Mouse (Mus musculus): ENCODE data around the gene Rhobtb1. TPM values are rescaled to one million over a fixed set of nuclear protein-coding genes. Genes with fewer than 3 reads are reported as not detected.

Gene Rhobtb1
- polyA plus RNA-seq, 1 experiment from 2014 or later, result 16.1 TPM

DNA sequence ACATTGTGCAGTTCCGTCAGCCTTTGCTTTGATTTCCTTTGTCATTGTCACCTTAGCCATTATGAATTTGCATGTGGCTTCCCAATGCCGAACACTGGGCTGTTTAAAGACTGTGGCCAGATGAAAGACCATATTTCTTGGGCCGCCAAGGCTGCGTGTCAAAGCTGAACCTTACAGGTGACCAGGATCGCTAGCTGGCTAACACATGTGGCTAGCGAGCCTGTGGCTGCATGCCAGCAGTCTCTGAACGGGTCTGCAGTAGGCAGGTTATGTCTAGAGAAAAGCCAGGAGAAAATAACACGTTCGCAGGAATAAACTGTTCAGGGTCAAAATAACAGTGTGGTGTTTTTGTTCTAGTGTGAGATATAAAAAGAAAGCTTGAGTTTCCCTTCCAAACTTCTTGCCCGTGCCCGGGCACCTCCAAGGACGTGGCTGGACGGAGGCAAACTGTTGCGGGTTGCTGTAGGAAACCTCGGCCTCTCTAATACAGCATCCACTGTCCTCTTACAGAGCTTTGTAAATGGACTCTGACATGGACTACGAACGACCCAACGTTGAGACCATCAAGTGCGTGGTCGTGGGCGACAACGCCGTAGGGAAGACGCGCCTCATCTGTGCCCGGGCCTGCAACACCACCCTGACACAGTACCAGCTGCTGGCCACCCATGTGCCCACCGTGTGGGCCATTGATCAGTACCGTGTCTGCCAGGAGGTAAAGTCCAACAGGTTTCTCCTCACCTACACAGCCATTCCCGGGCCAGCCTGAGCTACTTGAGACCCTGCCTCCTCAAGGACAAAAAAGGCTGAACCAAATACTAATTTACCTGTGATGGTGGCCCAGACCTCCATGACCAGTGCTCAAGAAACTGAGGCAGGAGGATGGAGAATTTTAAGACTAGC lies 97.3 kb downstream of the Rhobtb1 start:
- Histone ChIP-seq H3K4me1 (ENCODE audit: control insufficient read depth, insufficient read depth, low read length) (peaks cover 3% of the 10 kb centered on the region; the same call in 1 of the 2 replicates), H3K27ac (ENCODE audit: low read depth, low read length) (no peak overlapping the region), H3K27me3 (ENCODE audit: control insufficient read depth, insufficient read depth, low read length) (no peaks in the 10 kb centered on the region), H3K4me3 (ENCODE audit: low read depth, low read length) (no peak overlapping the region), H3K9ac (ENCODE audit: low read length) (no peak overlapping the region), H3K4me2 (ENCODE audit: low read depth) (no peak overlapping the region), H3K36me3 (ENCODE audit: control insufficient read depth, insufficient read depth, low read length) (no peaks in the 10 kb centered on the region), H3K9me3 (ENCODE audit: control insufficient read depth, low read length) (no peaks in the 10 kb centered on the region)
- ATAC-seq (ENCODE audit: insufficient read depth, low FRiP score, low TSS enrichment) (no peak), DNase-seq (ENCODE audit: low spot score) (no peak)
- WGBS, result 89% methylated on average over 29 of the region's 29 CpGs

- ATAC-seq (ENCODE audit: insufficient read depth, low FRiP score, low TSS enrichment), result no peak
Observed at GRCm38 (mm10) chr10:69251254-69251653, 100.0 kb downstream of the Rhobtb1 start.

DNA sequence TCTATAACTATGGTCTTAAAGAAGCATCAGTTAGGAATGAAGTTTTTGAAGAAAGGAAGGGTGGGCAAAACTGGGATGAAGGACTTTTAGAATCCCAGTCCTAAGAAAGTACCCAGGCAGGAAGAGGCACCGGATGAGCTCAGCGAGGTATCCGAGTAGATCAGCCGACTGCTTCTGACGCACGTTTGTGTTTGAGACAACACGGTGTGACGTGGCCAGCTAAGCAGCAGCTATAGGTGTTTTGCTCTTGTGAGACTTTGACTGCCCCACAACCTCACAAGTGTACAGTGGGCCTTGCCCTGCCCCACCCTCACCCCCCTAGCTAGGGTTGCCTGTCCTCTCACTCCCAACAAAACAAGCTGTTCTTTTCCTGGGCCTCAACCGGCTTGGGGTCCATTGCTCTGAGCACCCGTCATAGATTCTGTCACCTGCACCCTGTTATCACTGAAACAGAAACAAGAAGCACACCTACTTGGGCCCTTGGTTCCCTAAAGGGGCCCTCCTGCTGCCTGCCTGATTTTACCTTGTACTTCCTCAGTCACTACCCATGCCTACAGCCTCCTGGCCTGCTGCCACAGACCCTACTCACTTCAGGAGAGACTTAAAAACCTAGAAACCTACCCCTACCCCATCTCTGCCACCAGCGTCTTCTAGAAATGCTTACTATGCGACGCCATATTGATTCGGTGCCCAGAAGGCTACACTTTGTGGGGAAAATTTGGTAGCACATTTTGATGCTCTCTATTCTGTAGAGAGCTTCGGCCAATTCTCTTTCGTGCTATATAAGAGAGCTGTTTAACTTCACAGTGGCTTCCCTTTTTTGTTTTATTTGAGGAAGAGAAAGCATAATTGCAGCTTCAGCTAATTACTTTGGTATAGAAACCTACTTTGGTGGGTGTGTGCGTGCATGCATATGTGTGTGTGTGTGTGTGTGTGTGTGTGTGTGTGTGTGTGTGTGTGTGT lies 101.2 kb downstream of the Rhobtb1 start:
- Histone ChIP-seq H3K9ac (ENCODE audit: low read length) (no peak overlapping the region), H3K27ac (ENCODE audit: low read depth, low read length) (no peak overlapping the region), H3K4me2 (ENCODE audit: low read depth) (no peak overlapping the region), H3K27me3 (ENCODE audit: control insufficient read depth, insufficient read depth, low read length) (no peaks in the 10 kb centered on the region), H3K4me1 (ENCODE audit: control insufficient read depth, insufficient read depth, low read length) (peaks cover 10% of the 10 kb centered on the region; the same call in 1 of the 2 replicates), H3K9me3 (ENCODE audit: control insufficient read depth, low read length) (no peaks in the 10 kb centered on the region), H3K4me3 (ENCODE audit: low read depth, low read length) (no peak overlapping the region), H3K36me3 (ENCODE audit: control insufficient read depth, insufficient read depth, low read length) (no peaks in the 10 kb centered on the region)
- ATAC-seq (ENCODE audit: insufficient read depth, low FRiP score, low TSS enrichment) (no peak), DNase-seq (ENCODE audit: low spot score) (no peak)
- 91% methylated on average over 17 of the region's 17 CpGs for WGBS

More at GRCm38 (mm10) chr10:69251254-69251653, 100.0 kb downstream of the Rhobtb1 start:
- H3K4me3 ChIP-seq (ENCODE audit: low read depth, low read length), result no peak overlapping the region
- peaks cover 10% of the 10 kb centered on the region; the same call in 1 of the 2 replicates for H3K4me1 ChIP-seq (ENCODE audit: control insufficient read depth, insufficient read depth, low read length)
- no peak overlapping the region for H3K4me2 ChIP-seq (ENCODE audit: low read depth)
- DNase-seq (ENCODE audit: low spot score), result no peak
- H3K27me3 ChIP-seq (ENCODE audit: control insufficient read depth, insufficient read depth, low read length), result no peaks in the 10 kb centered on the region
- H3K36me3 ChIP-seq (ENCODE audit: control insufficient read depth, insufficient read depth, low read length), result no peaks in the 10 kb centered on the region
- H3K27ac ChIP-seq (ENCODE audit: low read depth, low read length), result no peak overlapping the region
- no peaks in the 10 kb centered on the region for H3K9me3 ChIP-seq (ENCODE audit: control insufficient read depth, low read length)
- WGBS, result 92% methylated on average over 6 of the region's 6 CpGs
- no peak overlapping the region for H3K9ac ChIP-seq (ENCODE audit: low read length)

DNA sequence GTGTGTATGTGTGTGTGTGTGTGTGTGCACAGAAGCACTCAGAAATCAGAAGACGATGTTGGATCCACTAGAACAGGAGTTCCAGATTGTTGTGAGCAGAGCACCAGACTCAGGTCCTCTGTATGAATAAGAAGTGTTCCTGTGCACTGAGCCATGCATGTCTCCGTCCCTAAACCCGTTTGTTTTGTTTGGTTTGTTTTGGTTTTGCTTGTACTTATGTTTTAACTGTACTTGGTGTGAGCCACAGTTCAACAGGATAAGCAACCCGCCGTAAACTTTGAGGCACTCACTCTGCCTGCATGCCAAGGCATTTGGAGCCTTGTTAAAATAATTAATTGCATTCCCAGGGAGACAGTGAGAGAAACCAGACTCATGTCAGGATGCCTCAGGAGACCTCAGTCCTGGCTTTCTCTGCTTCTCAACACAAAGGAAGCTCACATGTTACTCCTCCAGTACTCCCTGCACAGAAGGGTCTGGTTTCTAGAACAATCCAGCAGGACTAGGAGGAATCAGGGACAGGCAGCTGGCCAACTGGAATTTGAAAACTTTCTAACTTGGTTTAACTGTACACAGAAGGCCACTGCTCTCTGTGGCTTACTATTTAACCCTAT lies 101.9 kb downstream of the Rhobtb1 start:
- no peaks in the 10 kb centered on the region for H3K9me3 ChIP-seq (ENCODE audit: control insufficient read depth, low read length)
- no peak for DNase-seq (ENCODE audit: low spot score)
- WGBS, result 57% methylated on average over 5 of the region's 5 CpGs

DNA sequence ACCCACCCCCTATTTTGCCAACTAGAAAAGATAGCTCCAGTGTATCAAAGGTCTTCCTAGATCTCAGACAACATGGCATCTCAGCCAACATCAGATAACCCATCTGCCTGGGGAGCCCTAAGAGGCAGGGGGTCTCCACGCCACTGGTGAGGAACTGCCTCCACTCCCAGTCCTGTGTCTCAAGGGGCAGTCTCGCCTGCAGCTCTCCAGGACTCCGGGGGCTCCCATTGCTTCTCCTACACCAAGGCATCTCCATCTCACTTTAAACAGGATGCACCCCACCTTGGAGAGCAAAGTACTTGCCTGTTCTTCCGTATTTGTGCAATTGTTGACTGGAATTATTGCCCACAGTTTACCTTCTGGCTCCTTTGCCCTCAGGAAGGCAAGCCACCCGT lies 102.4 kb downstream of the Rhobtb1 start:
- H3K27me3 ChIP-seq (ENCODE audit: control insufficient read depth, insufficient read depth, low read length), result no peaks in the 10 kb centered on the region
- H3K4me2 ChIP-seq (ENCODE audit: low read depth), result no peak overlapping the region
- H3K4me1 ChIP-seq (ENCODE audit: control insufficient read depth, insufficient read depth, low read length), result peaks cover 10% of the 10 kb centered on the region; the same call in 1 of the 2 replicates
- DNase-seq (ENCODE audit: low spot score) (no peak), ATAC-seq (ENCODE audit: insufficient read depth, low FRiP score, low TSS enrichment) (no peak)
- no peaks in the 10 kb centered on the region for H3K9me3 ChIP-seq (ENCODE audit: control insufficient read depth, low read length)
- 80% methylated on average over 5 of the region's 5 CpGs for WGBS
- no peak overlapping the region for H3K9ac ChIP-seq (ENCODE audit: low read length)
- H3K36me3 ChIP-seq (ENCODE audit: control insufficient read depth, insufficient read depth, low read length), result no peaks in the 10 kb centered on the region
- 0 out of 2 replicates have a peak overlapping the region, but pooled peaks have one; percentile 29 for H3K27ac ChIP-seq (ENCODE audit: low read depth, low read length)
- no peak overlapping the region for H3K4me3 ChIP-seq (ENCODE audit: low read depth, low read length)

More for the DNA sequence above, 101.9 kb downstream of the Rhobtb1 start:
- Histone ChIP-seq H3K9ac (ENCODE audit: low read length) (no peak overlapping the region), H3K4me3 (ENCODE audit: low read depth, low read length) (no peak overlapping the region), H3K27me3 (ENCODE audit: control insufficient read depth, insufficient read depth, low read length) (no peaks in the 10 kb centered on the region), H3K4me2 (ENCODE audit: low read depth) (no peak overlapping the region), H3K27ac (ENCODE audit: low read depth, low read length) (no peak overlapping the region), H3K36me3 (ENCODE audit: control insufficient read depth, insufficient read depth, low read length) (no peaks in the 10 kb centered on the region), H3K4me1 (ENCODE audit: control insufficient read depth, insufficient read depth, low read length) (peaks cover 10% of the 10 kb centered on the region; the same call in 1 of the 2 replicates)
- ATAC-seq (ENCODE audit: insufficient read depth, low FRiP score, low TSS enrichment), result no peak

- no peak for ATAC-seq (ENCODE audit: insufficient read depth, low FRiP score, low TSS enrichment)
- H3K27ac ChIP-seq (ENCODE audit: low read depth, low read length), result peak overlapping the region; percentile 29; the same call in 1 of the 2 replicates
- H3K4me3 ChIP-seq (ENCODE audit: low read depth, low read length), result no peak overlapping the region
Observed at GRCm38 (mm10) chr10:69254390-69254847, 103.2 kb downstream of the Rhobtb1 start.

GRCm38 (mm10) chr10:69255594-69255993 lies 104.4 kb downstream of the Rhobtb1 start:
- 0 out of 2 replicates have a peak overlapping the region, but pooled peaks have one; percentile 20 for H3K27ac ChIP-seq (ENCODE audit: low read depth, low read length)
- DNase-seq (ENCODE audit: low spot score), result no peak
- H3K36me3 ChIP-seq (ENCODE audit: control insufficient read depth, insufficient read depth, low read length), result no peaks in the 10 kb centered on the region
- H3K9ac ChIP-seq (ENCODE audit: low read length), result no peak overlapping the region
- H3K27me3 ChIP-seq (ENCODE audit: control insufficient read depth, insufficient read depth, low read length), result no peaks in the 10 kb centered on the region
- H3K4me1 ChIP-seq (ENCODE audit: control insufficient read depth, insufficient read depth, low read length), result peaks cover 10% of the 10 kb centered on the region; the same call in 1 of the 2 replicates
- no peak overlapping the region for H3K4me3 ChIP-seq (ENCODE audit: low read depth, low read length)
- no peak for ATAC-seq (ENCODE audit: insufficient read depth, low FRiP score, low TSS enrichment)
- WGBS, result 68% methylated on average over 5 of the region's 5 CpGs
- H3K4me2 ChIP-seq (ENCODE audit: low read depth), result no peak overlapping the region
- H3K9me3 ChIP-seq (ENCODE audit: control insufficient read depth, low read length), result no peaks in the 10 kb centered on the region

More at GRCm38 (mm10) chr10:69254390-69254847, 103.2 kb downstream of the Rhobtb1 start:
- peaks cover 10% of the 10 kb centered on the region; the same call in 1 of the 2 replicates for H3K4me1 ChIP-seq (ENCODE audit: control insufficient read depth, insufficient read depth, low read length)
- 21% methylated on average over 8 of the region's 8 CpGs for WGBS
- H3K4me2 ChIP-seq (ENCODE audit: low read depth), result no peak overlapping the region
- no peaks in the 10 kb centered on the region for H3K27me3 ChIP-seq (ENCODE audit: control insufficient read depth, insufficient read depth, low read length)
- H3K9me3 ChIP-seq (ENCODE audit: control insufficient read depth, low read length), result no peaks in the 10 kb centered on the region
- peak; percentile 48 for DNase-seq (ENCODE audit: low spot score)
- no peaks in the 10 kb centered on the region for H3K36me3 ChIP-seq (ENCODE audit: control insufficient read depth, insufficient read depth, low read length)
- no peak overlapping the region for H3K9ac ChIP-seq (ENCODE audit: low read length)

DNA sequence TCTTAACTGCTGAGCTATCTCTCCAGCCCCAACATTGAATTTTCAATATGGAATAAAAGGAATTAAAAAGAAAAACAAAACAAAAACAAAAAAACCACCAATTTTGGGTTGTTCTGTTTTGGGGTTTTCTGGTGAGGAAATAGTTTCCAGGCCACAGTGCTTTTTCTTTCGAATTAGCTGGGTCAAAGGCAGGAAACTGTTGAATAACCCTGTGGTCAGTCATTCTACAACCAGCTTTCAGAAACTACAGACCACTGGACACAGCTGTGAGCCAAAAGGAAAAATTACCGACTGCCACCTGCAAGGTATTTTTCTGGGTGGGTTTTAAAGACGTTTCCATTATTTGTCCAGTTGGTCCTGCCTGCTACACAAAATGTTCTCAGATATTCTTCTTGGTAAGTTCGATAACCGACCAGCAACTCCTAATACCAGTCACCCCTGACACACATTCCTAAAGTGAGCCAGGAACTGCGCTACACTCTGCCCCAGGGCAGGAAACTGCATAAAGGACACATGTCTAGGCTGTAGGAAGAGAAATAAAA lies 106.4 kb downstream of the Rhobtb1 start:
- no peaks in the 10 kb centered on the region for H3K27me3 ChIP-seq (ENCODE audit: control insufficient read depth, insufficient read depth, low read length)
- no peak overlapping the region for H3K9ac ChIP-seq (ENCODE audit: low read length)
- no peak overlapping the region for H3K27ac ChIP-seq (ENCODE audit: low read depth, low read length)
- H3K36me3 ChIP-seq (ENCODE audit: control insufficient read depth, insufficient read depth, low read length), result no peaks in the 10 kb centered on the region
- H3K9me3 ChIP-seq (ENCODE audit: control insufficient read depth, low read length), result no peaks in the 10 kb centered on the region
- ATAC-seq (ENCODE audit: insufficient read depth, low FRiP score, low TSS enrichment) (no peak), DNase-seq (ENCODE audit: low spot score) (no peak)
- peaks cover 10% of the 10 kb centered on the region; the same call in 1 of the 2 replicates for H3K4me1 ChIP-seq (ENCODE audit: control insufficient read depth, insufficient read depth, low read length)
- 88% methylated on average over 6 of the region's 6 CpGs for WGBS
- H3K4me2 ChIP-seq (ENCODE audit: low read depth), result no peak overlapping the region
- no peak overlapping the region for H3K4me3 ChIP-seq (ENCODE audit: low read depth, low read length)
